In genomic region chr17:8420739-8421138, GRCm38 (mm10) we compare ENCODE assay signal across 18 mouse cellular contexts. TPM values are rescaled to one million over a fixed set of nuclear protein-coding genes. Genes with fewer than 3 reads are reported as not detected.
DNase-seq lines count a peak whose midpoint lies in the region; ATAC-seq and TF ChIP-seq lines count a peak whose summit lies in the region.
"Had no signal": no experiment of that assay in that cellular context is flagged by ENCODE, and none has a peak within 500 bp of the region (broad histone marks: within the 10 kb centered on the region; RNA-seq: fewer than 3 reads in every experiment).

No protein-coding gene starts in this region.

- no peak overlapping the region for H3K9ac ChIP-seq in liver, embryonic 14.5 days (replicated peaks)
- no peak overlapping the region for H3K9ac ChIP-seq in liver, embryonic 11.5 days (ENCODE audit: low read depth, low read length)
- H3K9ac ChIP-seq in MEL (ENCODE audit: control insufficient read depth, low read depth, low read length, poor library complexity, severe bottlenecking): no peak overlapping the region
- H3K9ac ChIP-seq: embryonic facial prominence, embryonic 15.5 days; liver, embryonic 15.5 days had no signal

- no peaks in the 10 kb centered on the region for H3K79me2 ChIP-seq in MEL (ENCODE audit: control insufficient read depth, insufficient read depth, low read length, poor library complexity)

- TF ChIP-seq EP300 in liver, embryonic 14.5 days (IDR thresholded peaks at IDR 0.05; ENCODE audit: low read depth): no peak
- no peak for TF ChIP-seq EP300 in MEL (IDR thresholded peaks at IDR 0.05; ENCODE audit: low read depth in 1 of 2, low read length in 2 of 2)

- no peak for TF ChIP-seq POLR2A in MEL (IDR thresholded peaks at IDR 0.05; ENCODE audit: control insufficient read depth in 1 of 2, insufficient read depth in 1 of 2, low read depth in 1 of 2, low read length in 2 of 2, poor library complexity in 1 of 2)

- no peaks in the 10 kb centered on the region for H3K27me3 ChIP-seq in liver, embryonic 14.5 days (ENCODE audit: control insufficient read depth, insufficient read depth, low read length)
- H3K27me3 ChIP-seq in liver, embryonic 11.5 days (replicated peaks; ENCODE audit: control insufficient read depth, insufficient read depth, low read length): no peaks in the 10 kb centered on the region
- H3K27me3 ChIP-seq in MEL (ENCODE audit: control insufficient read depth in 1 of 2, insufficient read depth in 2 of 2, low read length in 2 of 2): no peaks in the 10 kb centered on the region
- H3K27me3 ChIP-seq: embryonic facial prominence, embryonic 15.5 days; liver, embryonic 15.5 days had no signal

- H3K4me1 ChIP-seq in liver, embryonic 14.5 days (replicated peaks; ENCODE audit: control insufficient read depth in 2 of 2, insufficient read depth in 2 of 2, low read length in 1 of 2): no peaks in the 10 kb centered on the region
- peaks cover 3% of the 10 kb centered on the region; the same call in 1 of the 2 replicates for H3K4me1 ChIP-seq in liver, embryonic 11.5 days (replicated peaks; ENCODE audit: control insufficient read depth, insufficient read depth, low read length)
- peaks cover 0 to 10% of the 10 kb centered on the region in 2 experiments; a peak in 3 of 4 replicates for H3K4me1 ChIP-seq in MEL (ENCODE audit: control insufficient read depth in 1 of 2, insufficient read depth in 2 of 2, low read length in 2 of 2)
- H3K4me1 ChIP-seq: embryonic facial prominence, embryonic 15.5 days; liver, embryonic 15.5 days had no signal

- no peak overlapping the region for H3K27ac ChIP-seq in gastrocnemius, adult 2 months
- H3K27ac ChIP-seq in liver, embryonic 14.5 days: no peak overlapping the region
- H3K27ac ChIP-seq in liver, embryonic 11.5 days (ENCODE audit: low read depth, low read length): no peak overlapping the region
- no peak overlapping the region for H3K27ac ChIP-seq in MEL (ENCODE audit: control insufficient read depth, low read depth, low read length)
- H3K27ac ChIP-seq: embryonic facial prominence, embryonic 15.5 days; liver, embryonic 15.5 days had no signal

- no peak overlapping the region for H3K4me3 ChIP-seq in gastrocnemius, adult 2 months
- H3K4me3 ChIP-seq in liver, embryonic 14.5 days (ENCODE audit: insufficient read depth in 1 of 2, low read depth in 2 of 2, low read length in 2 of 2): no peak overlapping the region
- H3K4me3 ChIP-seq in liver, embryonic 11.5 days (ENCODE audit: low read depth, low read length): no peak overlapping the region
- H3K4me3 ChIP-seq in MEL (ENCODE audit: control insufficient read depth in 1 of 2, insufficient read depth in 1 of 2, low read depth in 2 of 2, low read length in 2 of 2): no peak overlapping the region
- H3K4me3 ChIP-seq: embryonic facial prominence, embryonic 15.5 days; liver, embryonic 15.5 days; megakaryocyte, embryonic 14.5 days; myocyte had no signal

- whole genome bisulfite sequencing in liver, embryonic 14.5 days (ENCODE audit: insufficient replicate concordance): 48% methylated on average over 1 of the region's 1 CpGs
- WGBS in liver, embryonic 11.5 days: 56% methylated on average over 1 of the region's 1 CpGs

- TF ChIP-seq RAD21 in MEL (IDR thresholded peaks at IDR 0.05; ENCODE audit: low read depth, low read length): peak; percentile 51

- no peaks in the 10 kb centered on the region for H3K36me3 ChIP-seq in liver, embryonic 14.5 days (replicated peaks; ENCODE audit: control insufficient read depth, insufficient read depth, low read depth)
- H3K36me3 ChIP-seq in liver, embryonic 11.5 days (ENCODE audit: control insufficient read depth, insufficient read depth, low read length): no peaks in the 10 kb centered on the region
- no peaks in the 10 kb centered on the region for H3K36me3 ChIP-seq in MEL (ENCODE audit: control insufficient read depth in 1 of 2, insufficient read depth in 2 of 2, low read length in 2 of 2)
- H3K36me3 ChIP-seq: embryonic facial prominence, embryonic 15.5 days; liver, embryonic 15.5 days had no signal

- no peak for ATAC-seq in liver, embryonic 14.5 days (ENCODE audit: insufficient read depth)
- no peak for ATAC-seq in liver, embryonic 11.5 days (replicated peaks; ENCODE audit: low FRiP score)

- TF ChIP-seq CTCF in gastrocnemius, adult 2 months (IDR thresholded peaks at IDR 0.05): peak; percentile 36
- TF ChIP-seq CTCF in liver, embryonic 14.5 days (IDR thresholded peaks at IDR 0.05; ENCODE audit: low read depth): peak; percentile 50
- TF ChIP-seq CTCF in MEL (IDR thresholded peaks at IDR 0.05 in 2 of 3, conservative IDR thresholded peaks at IDR 0.05 in 1 of 3; ENCODE audit: control insufficient read depth in 1 of 3, insufficient read depth in 1 of 3, low read depth in 2 of 3, low read length in 3 of 3, poor library complexity in 1 of 3, severe bottlenecking in 1 of 3): peak; percentile 55 to 60 (median 57)

- intact Hi-C loops in gastrocnemius, adult 2 months (cut with DNase I): no loop called here
- intact Hi-C loops in gastrocnemius, postnatal 14 days (cut with DNase I; ENCODE audit: low total_unique reads): no loop called here

- H3K9me3 ChIP-seq in liver, embryonic 14.5 days (ENCODE audit: control insufficient read depth, low read length): no peaks in the 10 kb centered on the region
- H3K9me3 ChIP-seq in liver, embryonic 11.5 days (ENCODE audit: control insufficient read depth, low read length): no peaks in the 10 kb centered on the region
- H3K9me3 ChIP-seq in MEL (replicated peaks; ENCODE audit: insufficient read depth, low read length): no peaks in the 10 kb centered on the region
- H3K9me3 ChIP-seq: embryonic facial prominence, embryonic 15.5 days; liver, embryonic 15.5 days had no signal

- DNase-seq in gastrocnemius, adult 2 months: no peak
- DNase-seq in gastrocnemius, postnatal 14 days: no peak
- no peak for DNase-seq in liver, embryonic 14.5 days (ENCODE audit: low read depth in 3 of 3, low spot score in 3 of 3)
- DNase-seq in liver, embryonic 11.5 days (ENCODE audit: low spot score): no peak
- DNase-seq in MEL (ENCODE audit: low read depth, low spot score): peak; percentile 69
- peak; percentile 16 for DNase-seq in thymus, postnatal 0 days (ENCODE audit: low spot score)
- no peak for DNase-seq in adrenal gland, postnatal 25 days
- DNase-seq in gastrocnemius, adult 8-10 months (ENCODE audit: low spot score in 2 of 2): no peak
- DNase-seq: heart, adult 11 months; kidney, postnatal 10 days had no signal

- no peak overlapping the region for H3K4me2 ChIP-seq in liver, embryonic 14.5 days (ENCODE audit: low read depth)
- no peak overlapping the region for H3K4me2 ChIP-seq in liver, embryonic 11.5 days
- H3K4me2 ChIP-seq: embryonic facial prominence, embryonic 15.5 days; liver, embryonic 15.5 days had no signal

TF ChIP-seq in MEL, 35 proteins besides CTCF, POLR2A, EP300 and RAD21:
- TF ChIP-seq POLR2AphosphoS5 (IDR thresholded peaks at IDR 0.05; ENCODE audit: borderline replicate concordance, low read depth, low read length) (no peak), ZC3H11A (IDR thresholded peaks at IDR 0.05; ENCODE audit: low read depth, low read length) (peak; percentile 36), GABPA (IDR thresholded peaks at IDR 0.05; ENCODE audit: low read depth, low read length) (no peak), MYB (IDR thresholded peaks at IDR 0.05; ENCODE audit: low read depth, low read length) (no peak), SMC3 (IDR thresholded peaks at IDR 0.05; ENCODE audit: low read depth, low read length) (peak; percentile 57)

RNA-seq across cellular contexts. Expression of gene T, which starts 13.5 kb away (rescaled TPM):
- not detected for total RNA-seq in gastrocnemius, adult 2 months (2021)
- total RNA-seq in gastrocnemius, postnatal 14 days (2021): not detected
- 0.03 TPM in 1 of 2 replicates, not detected in the other for polyA plus RNA-seq in liver, embryonic 14.5 days (2012; rRNA removed)
- polyA plus RNA-seq in liver, embryonic 14.5 days (2014; fragmentation: Nextera tagmentation; extraction: Ambion mirVana): not detected in 2 replicates
- not detected in 2 replicates for polyA plus RNA-seq in liver, embryonic 11.5 days (2014; fragmentation: Nextera tagmentation; extraction: Ambion mirVana)
- total RNA-seq in MEL (2012; rRNA removed): not detected in 2 replicates
- polyA plus RNA-seq in MEL (2012; ENCODE audit: insufficient read depth in 1 of 2, insufficient read length in 2 of 2, low read depth in 1 of 2, low replicate concordance in 2 of 2, missing spikeins in 1 of 2): not detected
- polyA plus RNA-seq in thymus, postnatal 0 days (2015; fragmentation: Nextera tagmentation; extraction: Ambion mirVana): 0.09 and 0.14 TPM in 2 replicates
- total RNA-seq in adrenal gland, postnatal 25 days (2021): not detected in 2 replicates
- total RNA-seq in gastrocnemius, adult 8-10 months (2022): not detected
- total RNA-seq: common myeloid progenitor, adult 5-6 weeks; hematopoietic stem cell, adult 5-6 weeks; left cerebral cortex, adult 18-20 months had no signal
- polyA plus RNA-seq: liver, embryonic 15.5 days; small intestine, adult 2 months had no signal

Comparison
In these comparisons a context has a peak if more than half of its experiments do, and no peak if none do; other contexts are left out.
1. DNase-seq: peak in MEL (single experiment) and thymus, postnatal 0 days (single experiment); none in gastrocnemius, adult 2 months (single experiment), gastrocnemius, postnatal 14 days (single experiment), liver, embryonic 14.5 days (0 of 3), liver, embryonic 11.5 days (single experiment), adrenal gland, postnatal 25 days (single experiment) and gastrocnemius, adult 8-10 months (0 of 2).
2. Peak in every context shown above with its lines, with median percentiles within 50 percentile points of each other: CTCF ChIP-seq.